Mouse (Mus musculus) liver, embryonic 14.5 days (tissue): ENCODE data around the gene Gm10309. TPM values are rescaled to one million over a fixed set of nuclear protein-coding genes. Genes with fewer than 3 reads are reported as not detected.
A peak's percentile ranks its signal among the peaks of the same experiment; 100 is the strongest.

Experiments
- ATAC-seq: fragments of 200-750 bp; cut with Nextera tagmentation; 2 replicates; pipeline ENCODE4 v1.8.0; 2017; ENCODE audit warnings: moderate number of reproducible peaks, mild to moderate bottlenecking, moderate library complexity; ENCODE audit not compliant: insufficient read depth
- DNase-seq, 3 experiments: peaks; one replicate each; pipeline ENCODE4 v3.0.0-alpha.2; 2012 to 2013; ENCODE audit warnings: low read depth in 3 of 3, low spot score in 3 of 3
- H3K27ac ChIP-seq: fragments of 300-500 bp; sonication (generic); 2 replicates; pipeline ENCODE4 v1.5.1; 2014; ENCODE audit warnings: moderate library complexity, mild to moderate bottlenecking, control low read depth, inconsistent platforms
- H3K27me3 ChIP-seq: fragments of 300-500 bp; sonication (generic); 2 replicates; pipeline ENCODE4 v1.6.1; 2014; ENCODE audit warnings: mild to moderate bottlenecking, low read length, moderate library complexity; ENCODE audit not compliant: control insufficient read depth, insufficient read depth
- H3K36me3 ChIP-seq: fragments of 300-500 bp; sonication (generic); replicated peaks from 2 replicates; pipeline ENCODE4 v1.6.1; 2014; ENCODE audit warnings: low read depth; ENCODE audit not compliant: control insufficient read depth, insufficient read depth
- H3K4me1 ChIP-seq, 2 experiments: fragments of 200-500 bp in 1 of 2; fragments of 300-500 bp in 1 of 2; sonication (generic) in 1 of 2; replicated peaks; 2 replicates each; pipeline ENCODE4 v1.6.1; 2012 to 2014; ENCODE audit warnings: antibody characterized with exemption in 1 of 2, inconsistent platforms in 1 of 2, low read length in 1 of 2; ENCODE audit not compliant: control insufficient read depth in 2 of 2, insufficient read depth in 2 of 2
- H3K4me2 ChIP-seq: fragments of 300-500 bp; sonication (generic); 2 replicates; pipeline ENCODE4 v1.6.1; 2014; ENCODE audit warnings: low read depth, mild to moderate bottlenecking, control low read depth, moderate library complexity
- H3K4me3 ChIP-seq, 2 experiments: fragments of 200-500 bp in 1 of 2; fragments of 300-500 bp in 1 of 2; sonication (generic) in 1 of 2; 2 replicates each; pipeline ENCODE4 v1.5.1; 2012 to 2014; ENCODE audit warnings: low read depth in 2 of 2, low read length in 2 of 2, mild to moderate bottlenecking in 2 of 2, control low read depth in 1 of 2, inconsistent platforms in 1 of 2, moderate library complexity in 1 of 2; ENCODE audit not compliant: insufficient read depth in 1 of 2
- H3K9ac ChIP-seq: fragments of 300-500 bp; sonication (generic); replicated peaks from 2 replicates; pipeline ENCODE4 v1.6.1; 2014; ENCODE audit warnings: mild to moderate bottlenecking, control low read depth, moderate library complexity
- H3K9me3 ChIP-seq: fragments of 300-500 bp; sonication (generic); 2 replicates; pipeline ENCODE4 v1.6.1; 2016; ENCODE audit warnings: low read length, mixed read lengths; ENCODE audit not compliant: control insufficient read depth
- CTCF ChIP-seq: IDR thresholded peaks from 2 replicates; pipeline ENCODE4 v1.5.1; 2016; ENCODE audit warnings: antibody characterized with exemption, low read depth, control low read depth
- EP300 ChIP-seq: IDR thresholded peaks from 2 replicates; pipeline ENCODE4 v1.6.1; 2016; ENCODE audit warnings: antibody characterized with exemption, low read depth
- WGBS: fragments of 180-500 bp; shearing (Covaris S2); extraction: QIAGEN DNeasy Blood & Tissue Kit; methylation state at CpG from one replicate; pipeline ENCODE4 v1.1.7; 2014; ENCODE audit not compliant: insufficient replicate concordance; 5-methylcytosine and 5-hydroxymethylcytosine counted together
- polyA plus RNA-seq, 2 experiments: library from polyadenylated mRNA; depleted of rRNA in 1 of 2; stranded (reverse) in 1 of 2; unstranded in 1 of 2; fragments of >200 nt; fragmentation: Nextera tagmentation in 1 of 2; extraction: Ambion mirVana in 1 of 2; gene quantifications; 2 replicates each; pipeline versions ENCODE4 v1.2.1 to v1.2.3; 2012 to 2014

Gene Gm10309
- polyA plus RNA-seq, 2 experiments: 0.06 TPM; not detected in 1

- H3K9me3 ChIP-seq: no peaks in the 10 kb centered on the region
- TF ChIP-seq CTCF (no peak), EP300 (no peak)
- no peak for DNase-seq
- H3K4me2 ChIP-seq: no peak overlapping the region
- 72% methylated on average over 18 of the region's 18 CpGs for WGBS
- H3K27ac ChIP-seq: no peak overlapping the region
- H3K27me3 ChIP-seq: no peaks in the 10 kb centered on the region
- no peaks in the 10 kb centered on the region for H3K36me3 ChIP-seq
- H3K4me1 ChIP-seq: 0 out of 4 replicates have a peak, but pooled peaks cover 0 to 3% of the 10 kb centered on the region in 2 experiments
- H3K4me3 ChIP-seq: no peak overlapping the region
- no peak overlapping the region for H3K9ac ChIP-seq
- no peak for ATAC-seq
Observed at GRCm38 (mm10) chr17:86539881-86540430, 34.9 kb upstream of the Gm10309 start.

GRCm38 (mm10) chr17:86535827-86536656, 31.0 kb upstream of the Gm10309 start:
- DNase-seq (peak; percentile 42 to 58 (median 49)), ATAC-seq (peak; percentile 56; the same call in 1 of the 2 replicates)
- 30% methylated on average over 22 of the region's 22 CpGs for WGBS
- H3K9me3 ChIP-seq: no peaks in the 10 kb centered on the region
- H3K4me1 ChIP-seq: 0 out of 4 replicates have a peak, but pooled peaks cover 0 to 3% of the 10 kb centered on the region in 2 experiments
- H3K36me3 ChIP-seq: no peaks in the 10 kb centered on the region
- peak overlapping the region; percentile 48 for H3K4me2 ChIP-seq
- H3K4me3 ChIP-seq: no peak overlapping the region
- no peak overlapping the region for H3K27ac ChIP-seq
- no peaks in the 10 kb centered on the region for H3K27me3 ChIP-seq
- H3K9ac ChIP-seq: no peak overlapping the region
- TF ChIP-seq CTCF (peak; percentile 84), EP300 (no peak)

- WGBS: 52% methylated on average over 10 of the region's 10 CpGs
- no peaks in the 10 kb centered on the region for H3K36me3 ChIP-seq
- no peak overlapping the region for H3K27ac ChIP-seq
- no peak overlapping the region for H3K4me3 ChIP-seq
- H3K27me3 ChIP-seq: no peaks in the 10 kb centered on the region
- no peak overlapping the region for H3K9ac ChIP-seq
- H3K4me1 ChIP-seq: 0 out of 4 replicates have a peak, but pooled peaks cover 0 to 3% of the 10 kb centered on the region in 2 experiments
- no peak overlapping the region for H3K4me2 ChIP-seq
- no peak for TF ChIP-seq EP300
- no peak for TF ChIP-seq CTCF
- ATAC-seq (no peak), DNase-seq (no peak)
- no peaks in the 10 kb centered on the region for H3K9me3 ChIP-seq
Observed at GRCm38 (mm10) chr17:86535096-86535495, 30.1 kb upstream of the Gm10309 start.

- 70% methylated on average over 11 of the region's 11 CpGs for WGBS
- Histone ChIP-seq H3K9ac (no peak overlapping the region), H3K9me3 (no peaks in the 10 kb centered on the region), H3K36me3 (no peaks in the 10 kb centered on the region), H3K27me3 (no peaks in the 10 kb centered on the region), H3K4me1 (0 out of 4 replicates have a peak, but pooled peaks cover 0 to 3% of the 10 kb centered on the region in 2 experiments), H3K27ac (no peak overlapping the region), H3K4me3 (no peak overlapping the region), H3K4me2 (no peak overlapping the region)
- DNase-seq (no peak), ATAC-seq (no peak)
- TF ChIP-seq EP300 (no peak), CTCF (no peak)
Observed at GRCm38 (mm10) chr17:86533549-86533851, 28.5 kb upstream of the Gm10309 start.
